Mouse (Mus musculus): ENCODE measurements around the gene Hal. TPM values are rescaled to one million over a fixed set of nuclear protein-coding genes. Genes with fewer than 3 reads are reported as not detected.

The Hal gene
- polyA plus RNA-seq, 1 experiment from 2014 or later = not detected

DNA sequence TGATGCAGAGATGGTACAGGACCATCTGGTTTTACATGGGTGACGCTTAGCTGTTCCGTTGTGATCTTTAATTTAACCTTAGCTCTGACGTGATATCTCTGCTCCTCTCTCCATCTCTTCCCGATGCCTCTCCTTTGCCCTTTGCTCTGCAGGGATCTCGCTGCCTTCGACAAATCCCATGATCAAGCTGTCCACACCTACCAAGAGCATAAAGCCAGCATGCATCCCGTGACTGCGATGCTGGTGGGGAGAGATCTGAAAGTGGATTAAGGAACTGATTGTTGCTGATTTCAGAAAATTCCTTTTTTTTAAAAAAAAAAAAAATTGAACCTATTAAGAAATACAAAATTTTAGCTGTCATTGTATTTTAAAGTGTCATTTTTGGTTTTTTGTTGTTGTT, 4.1 kb upstream of the Hal start:
- 78% methylated on average over 8 of the region's 8 CpGs for WGBS
- H3K36me3 ChIP-seq = peaks cover 36% of the 10 kb centered on the region
- no peaks in the 10 kb centered on the region for H3K9me3 ChIP-seq

DNA sequence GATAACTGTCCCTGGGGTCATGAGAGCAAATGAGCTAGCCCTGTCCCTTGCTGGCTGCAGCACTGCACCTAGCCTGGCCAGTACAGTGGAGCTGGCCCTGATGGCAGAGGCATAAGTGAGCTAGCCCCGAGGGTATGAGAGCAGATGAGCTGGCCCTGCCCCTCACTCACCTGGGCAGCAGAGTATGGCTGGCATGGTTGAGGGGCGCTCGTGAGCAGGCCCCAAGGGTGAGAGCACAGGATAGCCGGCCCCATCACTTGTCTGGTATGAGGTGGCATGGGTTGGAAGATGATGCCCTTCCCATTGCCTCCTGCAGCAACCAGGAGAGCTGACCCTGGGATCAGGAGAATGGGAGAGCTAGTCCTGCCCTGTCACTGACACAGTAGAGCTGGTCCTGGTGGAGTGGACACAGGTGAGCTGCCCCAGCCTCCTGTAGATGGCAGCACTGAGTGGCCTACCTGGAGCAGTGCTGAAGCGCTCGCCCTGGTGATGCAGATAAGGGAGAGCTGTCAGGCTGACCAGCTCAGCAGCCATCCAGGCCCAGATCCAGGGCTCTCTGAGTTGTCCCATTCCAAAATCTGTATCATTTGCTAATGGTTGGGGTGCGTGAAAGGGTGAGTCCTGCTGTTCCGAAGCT, 3.4 kb upstream of the Hal start:
- H3K4me1 ChIP-seq = peaks cover 3% of the 10 kb centered on the region; the same call in 1 of the 2 replicates
- 0 out of 2 replicates have a peak, but pooled peaks cover 11% of the 10 kb centered on the region for H3K27me3 ChIP-seq
- H3K36me3 ChIP-seq = peaks cover 29% of the 10 kb centered on the region
- H3K9ac ChIP-seq (replicated peaks) = no peak overlapping the region
- no peak overlapping the region for H3K4me3 ChIP-seq
- no peak overlapping the region for H3K27ac ChIP-seq (replicated peaks)
- no peaks in the 10 kb centered on the region for H3K9me3 ChIP-seq
- ATAC-seq (ENCODE audit: low FRiP score, low read depth) = no peak; the same call in 1 of the 2 replicates
- 77% methylated on average over 8 of the region's 8 CpGs for WGBS
- no peak overlapping the region for H3K4me2 ChIP-seq (replicated peaks)

More for the DNA sequence above, 4.1 kb upstream of the Hal start:
- Histone ChIP-seq H3K9ac (replicated peaks) (no peak overlapping the region), H3K27ac (replicated peaks) (no peak overlapping the region), H3K4me1 (peaks cover 3% of the 10 kb centered on the region; the same call in 1 of the 2 replicates), H3K4me2 (replicated peaks) (no peak overlapping the region), H3K27me3 (0 out of 2 replicates have a peak, but pooled peaks cover 8% of the 10 kb centered on the region), H3K4me3 (no peak overlapping the region)
- ATAC-seq (ENCODE audit: low FRiP score, low read depth) = no peak

GRCm38 (mm10) chr10:93486622-93487021, 1.9 kb upstream of the Hal start:
- no peak overlapping the region for H3K9ac ChIP-seq (replicated peaks)
- no peak overlapping the region for H3K27ac ChIP-seq (replicated peaks)
- ATAC-seq (ENCODE audit: low FRiP score, low read depth) = no peak
- H3K36me3 ChIP-seq = peaks cover 15% of the 10 kb centered on the region
- H3K27me3 ChIP-seq = 0 out of 2 replicates have a peak, but pooled peaks cover 11% of the 10 kb centered on the region
- H3K4me1 ChIP-seq = peaks cover 3% of the 10 kb centered on the region; the same call in 1 of the 2 replicates
- H3K4me2 ChIP-seq (replicated peaks) = no peak overlapping the region
- H3K9me3 ChIP-seq = no peaks in the 10 kb centered on the region
- no peak overlapping the region for H3K4me3 ChIP-seq
- 27% methylated on average over 4 of the region's 4 CpGs for WGBS

DNA sequence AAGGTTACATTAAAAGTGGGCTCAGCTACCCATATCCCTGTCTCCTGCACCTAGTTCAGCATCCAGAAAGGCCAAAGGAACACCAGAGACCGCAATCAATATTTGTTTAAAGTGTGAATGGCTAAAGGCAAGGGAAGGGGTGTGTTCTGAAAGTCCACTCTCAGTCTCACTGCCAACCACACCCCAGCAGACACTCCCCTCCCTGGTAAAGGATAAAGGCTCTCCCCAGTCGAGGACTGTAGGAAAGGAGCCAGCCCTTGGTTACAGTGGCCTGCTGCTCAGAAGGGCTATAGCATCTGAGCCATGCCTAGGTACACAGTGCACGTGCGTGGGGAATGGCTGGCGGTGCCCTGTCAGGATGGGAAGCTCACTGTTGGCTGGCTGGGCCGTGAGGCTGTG, 259 bp downstream of the Hal start:
- Histone ChIP-seq H3K4me3 (no peak overlapping the region), H3K9me3 (no peaks in the 10 kb centered on the region), H3K9ac (replicated peaks) (no peak overlapping the region), H3K27me3 (0 out of 2 replicates have a peak, but pooled peaks cover 11% of the 10 kb centered on the region), H3K4me1 (peaks cover 3% of the 10 kb centered on the region; the same call in 1 of the 2 replicates), H3K4me2 (replicated peaks) (no peak overlapping the region), H3K36me3 (peaks cover under 1% of the 10 kb centered on the region; the same call in 1 of the 2 replicates), H3K27ac (replicated peaks) (no peak overlapping the region)
- no peak for ATAC-seq (ENCODE audit: low FRiP score, low read depth)
- 72% methylated on average over 6 of the region's 6 CpGs for WGBS

GRCm38 (mm10) chr10:93490451-93490850, 1.9 kb downstream of the Hal start:
- 46% methylated on average over 4 of the region's 4 CpGs for WGBS
- ATAC-seq (ENCODE audit: low FRiP score, low read depth) = no peak
- H3K4me3 ChIP-seq = no peak overlapping the region

DNA sequence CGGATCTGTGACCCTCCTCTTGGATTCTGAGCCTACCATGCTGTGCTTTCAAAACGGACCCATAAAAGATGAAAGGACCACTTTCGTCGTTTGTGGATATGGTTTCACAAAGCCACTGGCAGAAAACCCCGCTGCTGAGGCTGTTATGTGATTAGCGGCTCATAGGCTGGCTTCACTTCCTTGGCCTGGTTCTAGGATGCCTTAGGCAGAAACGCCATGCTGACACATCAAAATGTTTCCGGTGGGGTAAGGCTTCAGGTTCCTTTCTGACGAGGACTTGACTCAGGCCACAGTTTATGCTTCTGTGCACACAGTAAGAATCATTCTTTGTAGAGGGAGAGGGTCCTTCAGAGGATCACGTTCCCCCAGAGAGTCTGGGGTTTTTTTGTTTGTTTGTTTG, 12.3 kb downstream of the Hal start:
- Histone ChIP-seq H3K4me3 (no peak overlapping the region), H3K27ac (replicated peaks) (no peak overlapping the region), H3K4me1 (no peaks in the 10 kb centered on the region), H3K36me3 (no peaks in the 10 kb centered on the region), H3K9me3 (no peaks in the 10 kb centered on the region), H3K9ac (replicated peaks) (no peak overlapping the region), H3K27me3 (no peaks in the 10 kb centered on the region), H3K4me2 (replicated peaks) (no peak overlapping the region)
- 53% methylated on average over 10 of the region's 10 CpGs for WGBS
- no peak for ATAC-seq (ENCODE audit: low FRiP score, low read depth)

More at GRCm38 (mm10) chr10:93490451-93490850, 1.9 kb downstream of the Hal start:
- H3K9ac ChIP-seq (replicated peaks) = no peak overlapping the region
- H3K27ac ChIP-seq (replicated peaks) = no peak overlapping the region
- no peaks in the 10 kb centered on the region for H3K36me3 ChIP-seq
- H3K4me1 ChIP-seq = peaks cover 3% of the 10 kb centered on the region; the same call in 1 of the 2 replicates
- no peak overlapping the region for H3K4me2 ChIP-seq (replicated peaks)
- H3K27me3 ChIP-seq = 0 out of 2 replicates have a peak, but pooled peaks cover 11% of the 10 kb centered on the region
- no peaks in the 10 kb centered on the region for H3K9me3 ChIP-seq

DNA sequence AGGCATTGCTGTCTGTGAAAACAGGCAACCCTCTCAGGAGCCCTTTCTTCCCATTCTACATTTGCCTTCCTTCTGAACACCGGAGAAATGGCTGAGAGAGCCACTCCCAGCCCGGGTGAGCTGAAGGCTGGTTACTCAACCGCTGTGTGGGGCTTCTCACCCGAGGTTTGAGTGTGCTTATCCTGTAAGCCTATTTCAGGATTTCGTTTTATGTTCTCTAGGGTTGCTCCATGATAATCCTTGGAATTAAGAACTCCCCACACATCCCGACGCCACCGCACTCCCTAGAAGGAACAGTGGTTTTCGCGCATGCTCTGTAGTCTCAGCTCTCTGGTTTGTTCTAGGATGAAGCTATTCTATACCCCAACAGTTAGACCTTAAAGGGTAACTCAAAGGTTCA, 12.8 kb downstream of the Hal start:
- Histone ChIP-seq H3K4me1 (no peaks in the 10 kb centered on the region), H3K27ac (replicated peaks) (no peak overlapping the region), H3K9ac (replicated peaks) (no peak overlapping the region), H3K36me3 (no peaks in the 10 kb centered on the region), H3K4me2 (replicated peaks) (no peak overlapping the region), H3K4me3 (no peak overlapping the region), H3K27me3 (no peaks in the 10 kb centered on the region), H3K9me3 (no peaks in the 10 kb centered on the region)
- no peak for ATAC-seq (ENCODE audit: low FRiP score, low read depth)
- WGBS = 65% methylated on average over 10 of the region's 10 CpGs

- Histone ChIP-seq H3K27me3 (no peaks in the 10 kb centered on the region), H3K36me3 (no peaks in the 10 kb centered on the region), H3K9me3 (no peaks in the 10 kb centered on the region), H3K27ac (replicated peaks) (no peak overlapping the region), H3K9ac (replicated peaks) (no peak overlapping the region), H3K4me1 (0 out of 2 replicates have a peak, but pooled peaks cover 3% of the 10 kb centered on the region), H3K4me3 (no peak overlapping the region), H3K4me2 (replicated peaks) (no peak overlapping the region)
- 72% methylated on average over 7 of the region's 7 CpGs for WGBS
- ATAC-seq (ENCODE audit: low FRiP score, low read depth) = no peak
Measured at GRCm38 (mm10) chr10:93508383-93508970, 19.9 kb downstream of the Hal start.

DNA sequence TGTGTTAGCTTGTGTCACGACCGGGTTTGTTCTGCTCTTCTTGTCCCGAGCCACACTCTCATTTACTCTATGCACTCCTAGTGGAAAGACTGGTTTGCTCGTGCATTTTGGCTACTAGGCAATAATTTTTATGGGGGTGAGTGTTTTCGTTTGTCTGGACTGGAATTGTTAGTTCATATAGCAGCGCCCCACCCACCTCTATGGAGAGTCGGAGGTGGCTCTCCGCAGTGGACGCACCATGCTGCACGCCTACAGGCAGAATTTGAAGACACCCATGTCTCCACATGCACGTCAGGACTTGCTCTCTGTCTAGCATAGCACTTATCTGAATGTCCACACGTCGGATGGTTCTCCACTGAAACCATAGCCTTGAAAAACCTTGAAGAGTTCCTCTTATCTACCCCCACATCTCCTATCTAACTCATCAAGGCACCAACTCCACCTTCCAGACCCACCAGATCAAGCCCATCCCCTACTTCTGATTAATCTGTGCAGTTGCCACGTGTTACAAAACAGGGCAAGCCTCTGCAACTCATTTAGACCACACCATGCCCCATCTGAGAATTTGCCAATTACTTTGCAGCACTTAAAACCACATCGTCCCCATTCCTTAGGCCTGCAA, 21.1 kb downstream of the Hal start:
- no peak overlapping the region for H3K4me2 ChIP-seq (replicated peaks)
- H3K4me1 ChIP-seq = 0 out of 2 replicates have a peak, but pooled peaks cover 3% of the 10 kb centered on the region
- H3K27me3 ChIP-seq = no peaks in the 10 kb centered on the region
- no peaks in the 10 kb centered on the region for H3K9me3 ChIP-seq
- no peak overlapping the region for H3K9ac ChIP-seq (replicated peaks)
- no peak for ATAC-seq (ENCODE audit: low FRiP score, low read depth)
- no peaks in the 10 kb centered on the region for H3K36me3 ChIP-seq
- no peak overlapping the region for H3K4me3 ChIP-seq
- 89% methylated on average over 15 of the region's 15 CpGs for WGBS
- no peak overlapping the region for H3K27ac ChIP-seq (replicated peaks)

- ATAC-seq (ENCODE audit: low FRiP score, low read depth) = no peak
- Histone ChIP-seq H3K4me1 (no peaks in the 10 kb centered on the region), H3K27me3 (no peaks in the 10 kb centered on the region), H3K4me3 (no peak overlapping the region), H3K27ac (replicated peaks) (no peak overlapping the region), H3K9ac (replicated peaks) (no peak overlapping the region), H3K4me2 (replicated peaks) (no peak overlapping the region), H3K9me3 (no peaks in the 10 kb centered on the region), H3K36me3 (no peaks in the 10 kb centered on the region)
- WGBS = 24% methylated on average over 1 of the region's 1 CpGs
Measured at GRCm38 (mm10) chr10:93515419-93515818, 26.9 kb downstream of the Hal start.

GRCm38 (mm10) chr10:93515927-93516326, 27.4 kb downstream of the Hal start:
- Histone ChIP-seq H3K4me3 (no peak overlapping the region), H3K4me1 (no peaks in the 10 kb centered on the region), H3K27ac (replicated peaks) (no peak overlapping the region), H3K9me3 (no peaks in the 10 kb centered on the region), H3K4me2 (replicated peaks) (no peak overlapping the region), H3K9ac (replicated peaks) (no peak overlapping the region), H3K27me3 (no peaks in the 10 kb centered on the region), H3K36me3 (no peaks in the 10 kb centered on the region)
- WGBS = 91% methylated on average over 12 of the region's 12 CpGs
- no peak for ATAC-seq (ENCODE audit: low FRiP score, low read depth)

GRCm38 (mm10) chr10:93517754-93518153, 29.2 kb downstream of the Hal start:
- ATAC-seq (ENCODE audit: low FRiP score, low read depth) = no peak
- WGBS = 74% methylated on average over 4 of the region's 4 CpGs

More at GRCm38 (mm10) chr10:93517754-93518153, 29.2 kb downstream of the Hal start:
- Histone ChIP-seq H3K27me3 (no peaks in the 10 kb centered on the region), H3K4me3 (no peak overlapping the region), H3K9me3 (no peaks in the 10 kb centered on the region), H3K36me3 (no peaks in the 10 kb centered on the region), H3K4me1 (no peaks in the 10 kb centered on the region), H3K9ac (replicated peaks) (no peak overlapping the region), H3K4me2 (replicated peaks) (no peak overlapping the region), H3K27ac (replicated peaks) (no peak overlapping the region)
